Mouse (Mus musculus) G1E (cell line): ENCODE results near the gene Mcm8.

Experiments
- CTCF ChIP-seq: IDR thresholded peaks from 2 replicates; pipeline ENCODE4 v1.5.1; 2012; ENCODE audit warnings: low read depth, low read length, inconsistent platforms, mixed read lengths
- GATA1 ChIP-seq: IDR thresholded peaks from 2 replicates; pipeline ENCODE4 v1.6.1; 2012; ENCODE audit warnings: borderline replicate concordance, low read length, inconsistent platforms, mixed read lengths
- TAL1 ChIP-seq: conservative IDR thresholded peaks from 2 replicates; pipeline ENCODE4 v1.6.1; 2012; ENCODE audit warnings: low read depth, low read length, inconsistent platforms, mixed read lengths

DNA sequence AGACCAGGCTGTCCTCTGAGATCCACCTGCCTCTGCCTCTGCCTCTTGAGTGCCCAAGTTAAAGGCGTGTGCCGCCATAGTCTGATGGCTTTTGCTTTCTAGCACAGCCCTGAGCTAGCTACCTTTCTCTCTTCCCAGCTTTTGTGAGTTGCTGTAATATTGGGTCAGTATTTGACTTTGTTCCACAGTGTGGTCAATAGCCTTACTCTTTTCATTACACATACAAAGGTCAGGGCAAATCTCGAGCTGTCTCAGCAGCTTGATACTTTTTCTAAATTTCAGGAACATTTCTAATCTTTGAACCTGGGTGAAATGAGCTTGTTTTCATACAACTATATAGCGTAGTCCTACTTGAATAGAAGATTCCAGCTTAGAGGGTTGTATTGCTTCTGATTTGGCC lies 32.4 kb downstream of the Mcm8 start:
- no peak for TF ChIP-seq CTCF
- TF ChIP-seq GATA1, result no peak
- no peak for TF ChIP-seq TAL1
